Mouse (Mus musculus) left cerebral cortex, postnatal 14 days (tissue): ENCODE measurements around the gene Dusp22. TPM values are rescaled to one million over a fixed set of nuclear protein-coding genes. Genes with fewer than 3 reads are reported as not detected.

ENCODE experiments used
- DNase-seq, 2 experiments: peaks; one replicate each; pipeline ENCODE4 v3.0.0; 2021 to 2022; ENCODE audit warnings: low spot score in 2 of 2, mixed read lengths in 1 of 2
- intact Hi-C: fragments of 180-260 bp; cut with DNase I; formaldehyde crosslinking; loops from one replicate; pipeline ENCODE4 v1.15.1; 2025
- total RNA-seq, 2 experiments: library from RNA; stranded (reverse); gene quantifications; 2 replicates each; pipeline ENCODE4 v1.2.3; 2021

Gene Dusp22
- total RNA-seq, 2 experiments from 2014 or later = 34.7 to 37.0 TPM

DNA sequence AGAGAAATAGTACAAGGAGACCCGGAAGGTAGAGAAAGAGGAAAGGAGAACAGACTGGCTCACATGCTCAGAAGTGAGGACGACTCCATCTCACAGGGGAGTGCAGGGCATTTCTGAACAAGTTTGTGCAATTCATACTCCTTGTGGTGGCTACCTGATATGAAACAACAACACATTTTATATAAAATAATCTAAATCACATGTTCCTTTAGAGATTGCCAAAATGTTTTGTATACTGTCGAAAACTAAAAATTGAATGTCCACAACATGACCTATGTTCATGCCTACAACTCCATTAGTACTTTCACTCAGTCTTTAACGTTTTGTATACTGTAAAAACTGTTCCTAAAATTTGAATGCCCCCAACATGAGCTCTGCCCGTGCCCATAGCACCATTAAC is 81.4 kb downstream of the Dusp22 start:
- no peak for DNase-seq
- intact Hi-C loops = no loop called here

DNA sequence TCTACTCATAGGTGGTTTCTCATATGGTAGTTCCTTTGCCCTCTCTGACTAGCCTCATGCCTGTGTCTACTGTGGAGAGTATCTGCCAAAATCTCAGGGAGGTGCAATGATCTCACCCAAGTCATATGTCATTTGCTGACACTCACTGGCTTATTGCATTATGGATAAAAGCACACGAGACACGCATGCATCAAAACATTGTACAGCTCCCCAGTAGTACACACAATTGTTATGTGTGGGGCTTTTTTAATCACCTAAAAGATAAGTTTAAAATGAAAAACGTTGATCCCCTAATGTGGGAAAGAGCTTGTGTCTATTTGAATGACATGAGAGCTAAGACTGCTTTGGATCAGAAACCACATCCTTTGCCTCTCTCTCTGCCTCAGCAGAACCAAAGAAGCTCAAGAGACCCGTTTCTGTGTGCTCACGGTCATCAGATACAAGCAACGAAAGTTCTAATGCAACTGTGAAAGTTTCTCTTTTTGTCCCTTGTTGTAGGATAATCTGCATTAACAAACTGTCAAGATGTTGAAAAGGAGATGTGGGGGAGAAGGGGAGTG is 82.7 kb downstream of the Dusp22 start:
- DNase-seq = no peak
- intact Hi-C loops = no loop called here

DNA sequence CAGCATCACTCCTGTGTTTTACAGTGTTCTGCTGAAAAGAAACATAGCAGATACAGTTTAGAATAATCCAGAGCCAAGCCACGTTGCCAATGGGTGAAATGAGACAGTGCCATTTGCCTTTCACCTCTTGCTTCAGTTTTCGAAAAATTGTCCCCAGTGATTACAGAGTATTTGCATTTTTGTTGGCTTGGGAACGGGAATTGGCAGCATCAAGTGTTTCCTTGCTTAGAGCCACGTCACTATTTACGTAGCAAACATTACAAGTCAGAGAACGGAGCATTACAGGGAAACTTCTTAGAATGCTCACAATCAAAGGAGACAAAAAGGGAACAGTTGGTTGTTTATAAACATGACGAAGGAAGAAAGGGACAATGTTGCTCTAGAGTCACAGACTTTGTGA is 85.3 kb downstream of the Dusp22 start:
- intact Hi-C loops = no loop called here
- no peak for DNase-seq

DNA sequence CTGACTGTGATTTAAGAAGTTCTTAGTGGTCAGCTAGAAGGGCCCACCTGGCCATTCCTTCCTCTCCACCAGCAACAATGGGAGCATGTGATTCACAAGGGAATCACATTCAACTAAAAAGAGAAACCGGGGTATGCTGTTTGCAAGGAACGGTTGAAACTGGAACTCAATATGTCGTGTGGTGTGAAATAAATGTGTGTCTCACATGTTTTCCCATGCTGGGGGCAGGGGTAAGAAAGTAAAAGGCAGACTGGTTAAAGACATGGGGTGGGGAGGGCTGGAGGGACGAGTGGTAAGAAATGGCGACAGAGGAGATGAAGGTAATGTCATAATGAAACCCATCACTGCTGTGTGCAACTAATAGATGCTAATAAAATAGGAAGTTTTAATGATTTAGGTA is 87.3 kb downstream of the Dusp22 start:
- intact Hi-C loops = no loop called here
- DNase-seq = no peak

DNA sequence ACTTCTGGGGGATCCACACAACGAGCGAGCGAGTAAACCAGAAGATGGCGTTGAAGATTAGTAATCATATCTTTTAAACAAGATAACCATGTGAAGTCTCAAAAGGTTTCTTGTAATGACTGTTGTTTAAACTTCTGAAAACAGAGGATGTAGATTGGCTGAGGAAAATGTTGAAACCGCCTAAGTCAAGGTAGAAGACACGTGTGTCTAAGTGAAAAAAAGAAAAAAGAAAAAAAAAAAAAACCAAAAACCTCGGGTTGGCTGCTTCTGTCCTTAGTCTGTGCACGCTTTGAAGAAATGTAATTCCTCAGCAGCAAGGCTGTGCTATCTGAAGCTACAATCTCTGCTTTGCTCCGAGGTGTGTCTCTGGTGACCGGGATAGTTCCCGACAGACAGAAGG is 87.7 kb downstream of the Dusp22 start:
- DNase-seq = no peak
- intact Hi-C loops = no loop called here

GRCm38 (mm10) chr13:30748321-30748720 is 88.5 kb downstream of the Dusp22 start:
- DNase-seq = no peak
- intact Hi-C loops = no loop called here

GRCm38 (mm10) chr13:30749021-30749556 is 89.3 kb downstream of the Dusp22 start, which contains the start of gene Irf4:
Gene Irf4 (plus strand): TSS chr13:30749226.
- DNase-seq = peak in 1 of 2 experiments; percentile 29

DNA sequence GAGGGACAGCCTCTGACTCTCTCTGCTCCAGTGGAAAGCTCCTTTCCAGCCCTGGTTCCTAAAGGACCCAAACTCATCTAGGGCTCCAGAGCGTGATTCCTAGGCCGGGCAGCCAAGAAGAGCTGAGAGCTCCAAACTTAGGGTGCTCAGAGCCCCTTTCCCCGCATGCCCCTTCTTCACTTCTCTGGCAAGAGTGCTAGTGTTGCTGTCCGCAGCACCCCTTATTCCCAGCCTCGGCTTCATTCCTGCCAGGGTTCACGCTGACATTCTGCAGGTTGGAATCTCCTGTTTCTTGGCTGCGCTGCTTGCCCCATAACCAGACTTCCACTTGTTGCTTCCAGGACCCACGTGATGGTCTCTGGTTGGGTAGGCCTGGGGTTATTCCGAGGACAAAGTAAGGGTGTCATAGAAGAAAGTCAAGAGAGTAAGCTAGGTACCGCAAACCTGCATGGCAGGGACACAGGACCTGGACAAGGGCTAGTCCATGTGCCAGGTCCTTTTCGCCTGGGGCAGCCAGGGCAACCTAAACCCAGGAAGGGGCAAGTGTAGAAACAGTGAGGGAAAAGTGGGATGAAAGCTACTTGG is 89.8 kb downstream of the Dusp22 start:
- intact Hi-C loops = no loop called here
- DNase-seq = no peak

More at GRCm38 (mm10) chr13:30749021-30749556, 89.3 kb downstream of the Dusp22 start, which contains the start of gene Irf4:
- intact Hi-C loops = no loop called here

DNA sequence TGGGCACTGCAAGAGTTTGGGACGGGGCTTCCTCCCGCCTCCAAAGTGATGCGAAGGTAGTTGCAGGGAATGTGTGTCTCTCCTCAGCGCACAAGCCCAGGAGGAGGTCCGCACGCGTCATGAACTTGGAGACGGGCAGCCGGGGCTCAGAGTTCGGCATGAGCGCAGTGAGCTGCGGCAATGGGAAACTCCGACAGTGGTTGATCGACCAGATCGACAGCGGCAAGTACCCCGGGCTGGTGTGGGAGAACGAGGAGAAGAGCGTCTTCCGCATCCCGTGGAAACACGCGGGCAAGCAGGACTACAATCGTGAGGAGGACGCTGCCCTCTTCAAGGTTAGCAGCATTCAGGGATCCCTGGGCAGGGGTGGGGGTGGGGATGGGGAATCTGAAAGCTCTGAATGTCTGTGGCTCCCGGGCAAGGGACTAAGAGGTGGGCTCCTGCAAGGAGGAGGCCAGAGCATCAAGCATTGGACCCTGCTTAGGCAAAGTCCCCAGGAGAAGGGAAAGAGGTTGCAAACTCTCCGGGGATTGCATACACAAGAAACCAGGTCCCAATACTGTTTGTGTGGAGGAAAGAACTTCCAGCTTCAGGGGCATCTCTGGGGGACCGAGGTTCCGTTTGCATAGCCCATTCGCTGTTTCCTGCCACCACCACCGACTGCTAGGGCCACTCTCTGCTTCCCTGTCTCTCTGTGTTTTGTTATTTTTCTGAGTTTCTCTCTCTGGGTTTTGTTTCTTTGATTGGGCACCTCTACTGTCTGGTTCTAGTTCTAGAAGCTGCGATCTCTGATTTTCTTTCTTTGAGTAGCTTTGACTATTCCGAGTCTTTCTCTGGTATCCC is 90.9 kb downstream of the Dusp22 start:
- DNase-seq = no peak
- intact Hi-C loops = no loop called here

DNA sequence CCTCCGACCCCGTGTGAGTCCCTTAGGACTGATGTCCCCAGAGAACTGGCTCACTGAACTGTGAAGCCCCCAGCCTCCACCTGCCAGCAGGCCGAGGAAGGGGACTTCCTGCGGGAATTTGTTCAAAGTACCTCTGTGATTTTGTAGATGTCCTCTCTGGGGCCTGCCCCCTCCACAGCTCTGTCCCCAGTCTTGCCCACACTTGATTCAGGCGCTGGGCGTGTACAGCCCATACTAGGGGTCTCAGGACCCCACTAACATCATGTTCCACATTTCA is 91.4 kb downstream of the Dusp22 start:
- no peak for DNase-seq
- intact Hi-C loops = no loop called here

GRCm38 (mm10) chr13:30752581-30753187 is 92.9 kb downstream of the Dusp22 start:
- DNase-seq = no peak
- intact Hi-C loops = no loop called here

DNA sequence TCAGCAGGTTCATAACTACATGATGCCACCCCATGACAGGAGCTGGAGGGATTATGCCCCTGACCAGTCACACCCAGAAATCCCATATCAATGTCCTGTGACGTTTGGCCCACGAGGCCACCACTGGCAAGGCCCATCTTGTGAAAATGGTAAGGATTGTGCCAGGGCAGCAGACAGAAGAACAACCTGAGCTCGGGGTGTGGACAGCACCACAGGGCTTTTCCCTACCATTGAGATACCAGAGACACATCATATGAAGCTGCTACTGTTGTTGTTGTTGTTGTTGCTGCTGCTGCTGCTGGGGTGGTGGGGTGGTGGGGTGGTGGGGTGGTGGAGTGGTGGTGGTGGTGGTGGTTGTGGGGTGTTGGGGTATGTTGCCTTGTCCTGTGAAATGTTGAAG is 93.6 kb downstream of the Dusp22 start:
- no peak for DNase-seq
- intact Hi-C loops = no loop called here

DNA sequence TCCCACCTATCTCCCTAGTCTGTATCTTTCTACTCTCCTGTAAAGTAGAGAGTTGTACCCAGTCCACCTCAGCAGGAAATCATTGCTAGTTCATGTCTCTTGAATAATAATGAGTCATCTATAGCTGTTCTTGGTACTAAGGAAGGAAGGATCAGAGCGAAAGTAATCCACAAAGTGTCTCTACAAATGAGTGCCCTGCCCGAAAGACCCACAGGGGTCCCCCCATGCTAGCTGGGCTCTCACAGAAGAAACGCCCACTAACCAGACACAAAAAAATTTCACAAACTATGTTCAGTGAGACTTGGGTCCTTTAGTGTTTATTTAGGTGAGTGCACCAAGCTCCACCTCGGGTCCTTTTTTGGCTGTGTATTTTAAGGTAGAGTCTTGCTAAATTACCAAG is 94.3 kb downstream of the Dusp22 start:
- intact Hi-C loops = no loop called here
- no peak for DNase-seq

DNA sequence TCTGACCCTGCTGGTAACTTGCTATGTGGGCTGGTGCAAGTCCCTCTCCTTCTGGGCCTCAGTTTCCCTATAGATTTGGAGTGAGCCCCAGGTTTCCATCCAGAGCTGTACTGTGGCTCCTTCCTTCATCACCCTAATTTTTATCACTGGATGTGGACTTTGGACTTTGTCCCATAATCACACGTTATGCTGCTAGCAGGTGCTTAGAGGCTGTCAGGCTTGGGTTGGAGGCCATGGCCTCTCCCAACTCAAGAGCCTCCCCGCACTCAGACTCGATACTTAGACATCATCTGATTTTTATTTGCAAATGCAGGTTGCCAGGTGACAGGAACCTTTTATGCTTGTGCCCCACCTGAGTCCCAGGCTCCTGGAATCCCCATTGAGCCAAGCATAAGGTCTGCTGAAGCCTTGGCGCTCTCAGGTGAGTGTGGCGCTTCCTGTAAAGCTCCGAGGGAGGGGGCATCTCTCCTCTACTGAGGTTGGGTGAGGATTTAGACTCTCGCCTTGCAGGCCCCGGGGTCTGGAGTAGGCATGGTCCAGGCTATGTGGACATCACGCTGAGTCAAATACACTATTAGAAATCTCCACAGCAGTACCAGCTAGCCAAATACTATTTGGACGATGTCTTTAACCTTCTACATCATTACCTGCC is 95.2 kb downstream of the Dusp22 start:
- intact Hi-C loops = no loop called here
- no peak for DNase-seq

DNA sequence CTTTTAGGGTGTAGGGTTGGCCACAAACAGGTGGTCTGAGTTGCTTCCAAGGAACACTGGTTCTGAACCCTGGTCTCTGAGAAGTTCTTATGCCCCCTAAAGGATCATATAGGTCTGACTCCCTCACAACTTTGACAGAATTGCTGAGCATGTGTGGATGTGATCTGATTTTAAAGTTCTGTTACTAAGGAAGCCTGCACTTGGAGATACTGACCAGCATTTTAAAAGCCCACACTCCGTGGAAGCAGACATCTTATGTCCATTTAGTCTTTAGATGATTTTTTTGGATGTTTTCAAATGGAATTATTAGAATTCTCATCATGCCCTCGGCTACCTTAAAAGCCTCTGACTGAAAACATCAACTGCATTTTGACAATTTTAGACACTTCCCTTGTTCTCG is 95.8 kb downstream of the Dusp22 start:
- intact Hi-C loops = no loop called here

GRCm38 (mm10) chr13:30755998-30756639 is 96.3 kb downstream of the Dusp22 start:
- no peak for DNase-seq

More for the DNA sequence above, 95.8 kb downstream of the Dusp22 start:
- DNase-seq = no peak

GRCm38 (mm10) chr13:30757264-30757900 is 97.6 kb downstream of the Dusp22 start:
- no peak for DNase-seq
- intact Hi-C loops = no loop called here

More at GRCm38 (mm10) chr13:30755998-30756639, 96.3 kb downstream of the Dusp22 start:
- intact Hi-C loops = no loop called here

- intact Hi-C loops = no loop called here
- DNase-seq = no peak
These were observed 99.1 kb downstream of the Dusp22 start for GRCm38 (mm10) chr13:30758789-30759381.
